Mouse (Mus musculus) lung, postnatal 4 days (tissue): Measurements from ENCODE around the gene Dntt.
A peak's percentile ranks its signal among the peaks of the same experiment; 100 is the strongest.

Experiments
- DNase-seq, 2 experiments: peaks; one replicate each; pipeline ENCODE4 v3.0.0; 2021

Dntt gene

GRCm38 (mm10) chr19:41029219-41029618 is at the start of gene Dntt:
Gene Dntt (plus strand): TSS chr19:41029275.
- DNase-seq, result no peak

- DNase-seq, result no peak
Observed at GRCm38 (mm10) chr19:40980671-40981070, 48.4 kb upstream of the Dntt start.

DNA sequence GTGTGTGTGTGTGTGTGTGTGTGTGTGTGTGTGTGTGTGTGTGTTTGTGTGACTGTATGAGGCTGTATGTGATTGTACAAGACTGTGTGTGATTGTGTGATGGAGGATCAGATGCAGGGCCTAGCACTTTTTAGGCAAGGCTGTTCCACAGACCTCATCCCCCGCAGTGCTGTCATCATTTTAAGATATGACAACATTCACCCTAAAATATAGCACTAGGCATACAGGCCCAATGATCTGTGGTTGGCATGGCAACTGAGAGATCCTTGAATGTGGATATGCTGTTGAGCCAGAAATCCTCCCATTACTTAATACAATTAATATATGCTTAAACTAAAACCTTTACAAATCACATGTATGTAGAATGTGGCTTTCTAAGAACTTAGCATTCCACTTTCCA is 44.5 kb upstream of the Dntt start:
- no peak for DNase-seq

GRCm38 (mm10) chr19:40988856-40989255 is 40.2 kb upstream of the Dntt start:
- no peak for DNase-seq

- no peak for DNase-seq
Observed at GRCm38 (mm10) chr19:40989961-40990600, 39.0 kb upstream of the Dntt start.

- DNase-seq, result no peak
Observed at GRCm38 (mm10) chr19:40990781-40991343, 38.2 kb upstream of the Dntt start.

DNA sequence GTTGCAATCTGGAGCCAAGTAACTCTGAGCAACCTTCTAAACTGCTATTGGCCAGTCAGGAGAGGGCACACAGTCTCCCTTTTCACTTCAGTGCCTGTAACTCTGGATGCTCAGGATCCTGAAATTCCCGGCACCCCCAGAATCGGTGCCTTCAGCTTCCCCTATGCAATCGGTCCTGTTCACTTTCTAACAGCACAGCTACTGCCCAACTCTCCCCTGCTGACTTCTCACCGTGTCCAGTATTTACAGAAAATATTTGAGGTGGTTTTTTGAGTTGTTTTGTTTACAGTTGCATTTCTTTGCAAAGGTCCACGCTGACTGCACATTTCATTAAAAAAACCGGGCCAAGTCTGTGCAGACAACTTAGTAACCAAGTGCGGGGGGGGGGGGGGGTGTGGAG is 37.4 kb upstream of the Dntt start:
- DNase-seq, result no peak

- no peak for DNase-seq
Observed at GRCm38 (mm10) chr19:40992096-40992495, 37.0 kb upstream of the Dntt start.

DNA sequence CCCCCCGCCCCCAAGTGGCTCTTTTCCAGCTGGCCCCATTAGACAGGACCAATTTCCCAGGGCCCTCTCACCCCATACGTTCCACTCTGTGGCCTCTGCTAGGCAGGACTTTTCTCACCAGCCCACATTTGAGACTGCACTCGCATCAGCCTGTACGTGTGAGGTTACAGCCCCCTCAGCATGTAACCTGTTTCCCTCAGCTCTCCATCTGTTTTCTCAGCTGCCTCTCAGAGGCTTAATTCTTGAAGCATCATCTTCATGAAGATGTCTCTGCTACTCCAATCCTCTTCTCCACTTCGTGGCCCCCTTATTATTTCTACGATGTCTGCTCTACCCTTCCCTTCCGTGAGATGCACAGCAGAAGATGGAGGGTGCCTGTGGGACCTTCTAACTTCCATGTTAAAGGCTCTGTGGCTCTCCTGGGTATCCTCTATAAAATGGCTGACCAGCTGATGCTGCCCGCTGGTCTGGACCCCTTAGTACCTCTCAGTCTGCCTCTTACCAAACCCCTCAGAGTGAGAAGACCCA is 36.5 kb upstream of the Dntt start:
- DNase-seq, result no peak

DNA sequence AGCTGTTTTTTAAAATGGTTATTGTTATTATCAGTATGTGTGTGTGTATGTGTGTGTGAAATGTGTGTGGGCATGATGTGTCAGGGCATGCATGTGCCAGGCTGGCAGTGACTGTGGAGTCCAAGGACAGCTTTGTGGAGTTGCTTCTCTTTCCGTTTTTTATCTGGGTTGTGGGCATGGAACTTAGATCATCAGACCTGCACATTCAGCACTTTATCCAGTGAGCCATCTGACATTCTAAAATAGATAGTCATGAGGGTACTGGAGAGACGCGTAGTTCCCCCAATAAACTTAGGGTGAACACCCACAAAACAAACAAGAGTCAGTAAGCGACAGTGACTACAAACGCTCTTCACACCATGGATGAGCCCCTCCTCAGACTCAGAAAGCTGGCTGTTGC is 35.7 kb upstream of the Dntt start:
- DNase-seq, result no peak

DNA sequence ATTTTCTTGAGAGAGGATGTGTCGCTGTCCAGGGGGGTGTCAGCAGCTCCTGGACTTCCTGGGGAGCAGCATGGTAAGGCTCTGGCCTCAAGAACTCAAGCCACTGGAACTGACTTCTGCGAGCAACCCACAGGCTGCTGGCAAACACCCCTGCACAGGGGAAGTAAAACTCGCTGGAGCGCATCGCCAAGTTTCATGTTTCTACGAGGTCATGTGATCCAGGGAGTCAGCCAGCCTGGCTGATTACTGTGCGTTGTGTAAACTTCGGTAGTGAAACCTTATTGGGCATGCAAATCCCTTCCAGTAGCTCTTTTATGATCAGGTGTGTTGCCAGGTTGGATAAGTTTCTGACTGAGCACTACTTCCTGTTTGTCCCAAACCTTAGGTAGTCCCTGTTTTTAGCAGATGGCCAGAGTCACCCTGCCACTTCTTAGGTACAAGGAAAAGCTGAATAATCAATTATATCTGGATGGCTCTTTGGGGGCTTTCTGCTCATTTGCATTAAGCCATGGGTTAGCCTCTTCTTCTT is 35.0 kb upstream of the Dntt start, which contains the start of gene Blnk:
Gene Blnk (minus strand): TSS at position 479 of the 529 bp plus-strand sequence.
- peak; percentile 56 to 69 for DNase-seq

GRCm38 (mm10) chr19:40994911-40995310 is 34.2 kb upstream of the Dntt start:
- DNase-seq, result no peak

DNA sequence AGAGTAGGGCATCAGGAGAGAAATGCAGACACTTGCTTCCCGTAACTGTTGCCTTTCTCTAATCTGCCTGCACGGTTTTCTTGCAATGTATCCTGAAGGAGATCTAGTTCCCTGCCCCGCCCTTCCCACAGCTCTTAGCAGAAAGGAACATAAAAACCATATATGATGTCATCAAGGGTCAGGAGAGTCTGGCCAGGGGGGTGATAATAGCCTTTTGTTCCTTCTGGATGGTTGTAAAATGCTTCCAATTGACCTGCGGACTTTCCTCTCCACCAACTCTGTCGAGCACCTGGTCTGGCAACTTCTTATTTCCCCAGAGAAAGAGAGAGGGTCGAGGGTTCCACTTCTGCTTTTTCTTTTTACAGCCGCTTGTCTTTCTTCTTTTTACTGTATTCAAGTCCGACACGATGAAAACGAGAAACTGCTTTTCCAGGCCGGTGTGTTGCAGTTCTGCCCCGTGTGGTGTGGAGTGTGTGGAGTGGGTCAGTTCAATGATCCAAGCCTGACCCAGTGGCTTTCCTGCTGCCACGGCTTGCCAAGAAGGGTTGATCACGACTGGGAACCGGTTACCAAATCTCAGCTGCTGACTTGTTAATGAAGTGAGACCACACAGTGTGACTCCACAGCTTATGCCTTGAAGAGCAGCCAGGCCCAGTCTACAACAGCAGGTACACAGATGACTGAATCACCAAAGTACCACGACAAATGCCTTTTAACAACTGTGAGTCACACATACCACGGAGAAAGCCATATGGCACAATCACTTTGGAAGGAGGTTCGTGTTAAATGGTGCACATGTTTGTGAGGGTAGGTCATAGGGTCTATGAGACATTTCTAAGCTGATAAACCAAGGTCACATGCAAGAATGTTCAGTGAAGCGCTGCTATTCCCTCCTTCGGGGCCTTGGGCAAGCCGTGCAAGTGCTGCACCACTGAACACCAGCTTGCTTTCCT is 33.4 kb upstream of the Dntt start:
- no peak for DNase-seq

- DNase-seq, result no peak
Observed at GRCm38 (mm10) chr19:40996722-40997121, 32.4 kb upstream of the Dntt start.

GRCm38 (mm10) chr19:40998469-40999170 is 30.5 kb upstream of the Dntt start:
- peak; percentile 27 to 30 for DNase-seq

GRCm38 (mm10) chr19:40999569-40999968 is 29.5 kb upstream of the Dntt start:
- DNase-seq, result no peak

- no peak for DNase-seq
Observed at GRCm38 (mm10) chr19:41003694-41004315, 25.3 kb upstream of the Dntt start.

DNA sequence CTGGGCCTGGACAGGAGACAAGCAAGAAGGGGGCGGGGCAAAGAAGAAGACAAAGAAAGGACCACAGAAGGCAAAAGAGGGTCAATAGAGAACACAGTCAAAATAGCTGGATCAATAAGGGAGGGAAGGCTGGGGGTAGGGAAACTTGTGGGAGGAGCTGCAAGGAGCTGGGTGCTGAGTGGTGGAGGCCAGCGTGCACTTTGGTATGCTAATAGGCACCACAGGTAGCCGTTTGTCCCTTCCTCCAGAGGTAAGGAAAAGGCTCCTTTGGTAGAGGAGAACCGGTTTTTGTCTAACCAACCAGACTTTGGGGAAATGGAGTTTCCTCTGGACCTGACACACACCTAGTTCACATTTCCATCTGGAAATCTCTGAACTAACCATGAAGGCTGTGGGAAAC is 22.5 kb upstream of the Dntt start:
- DNase-seq, result no peak

DNA sequence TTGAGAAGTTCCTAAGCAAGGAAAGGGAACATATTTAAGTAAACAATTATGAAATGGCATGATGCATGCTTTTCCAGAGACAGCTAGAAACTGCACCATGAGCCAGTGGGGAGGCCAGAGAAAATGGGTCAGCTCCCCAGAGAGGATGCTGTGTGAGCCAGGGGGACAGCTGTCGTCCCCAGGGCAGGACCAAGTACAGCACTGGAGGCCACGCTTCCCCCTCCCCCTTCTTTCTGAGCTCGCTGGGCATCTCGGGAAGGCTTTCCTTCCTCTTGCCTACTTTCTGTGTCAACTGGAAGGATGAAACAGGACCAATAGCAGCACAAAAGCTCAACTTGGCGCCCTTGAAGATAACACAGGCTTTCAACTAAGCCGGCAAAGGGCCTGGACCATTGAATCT is 21.7 kb upstream of the Dntt start:
- peak in 1 of 2 experiments; percentile 55 for DNase-seq

DNA sequence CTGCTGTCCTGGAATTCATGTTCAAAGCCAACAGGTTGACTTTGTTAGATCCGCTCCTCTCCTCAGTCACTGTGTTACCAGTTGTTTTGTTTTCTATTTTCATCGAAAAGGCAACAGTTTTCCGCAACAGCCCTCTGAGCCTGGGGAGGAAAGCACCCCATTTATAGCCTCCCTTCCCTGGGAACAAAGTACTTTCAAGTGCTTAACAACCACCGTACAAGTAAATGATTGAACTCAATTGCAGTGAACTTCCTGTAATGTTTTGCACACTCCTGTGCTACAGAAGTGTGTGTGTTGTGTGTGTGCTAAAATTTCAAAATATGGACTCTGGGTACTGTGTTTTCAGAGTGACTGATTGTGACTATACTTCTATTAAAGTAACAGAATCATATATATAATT is 21.3 kb upstream of the Dntt start:
- no peak for DNase-seq

DNA sequence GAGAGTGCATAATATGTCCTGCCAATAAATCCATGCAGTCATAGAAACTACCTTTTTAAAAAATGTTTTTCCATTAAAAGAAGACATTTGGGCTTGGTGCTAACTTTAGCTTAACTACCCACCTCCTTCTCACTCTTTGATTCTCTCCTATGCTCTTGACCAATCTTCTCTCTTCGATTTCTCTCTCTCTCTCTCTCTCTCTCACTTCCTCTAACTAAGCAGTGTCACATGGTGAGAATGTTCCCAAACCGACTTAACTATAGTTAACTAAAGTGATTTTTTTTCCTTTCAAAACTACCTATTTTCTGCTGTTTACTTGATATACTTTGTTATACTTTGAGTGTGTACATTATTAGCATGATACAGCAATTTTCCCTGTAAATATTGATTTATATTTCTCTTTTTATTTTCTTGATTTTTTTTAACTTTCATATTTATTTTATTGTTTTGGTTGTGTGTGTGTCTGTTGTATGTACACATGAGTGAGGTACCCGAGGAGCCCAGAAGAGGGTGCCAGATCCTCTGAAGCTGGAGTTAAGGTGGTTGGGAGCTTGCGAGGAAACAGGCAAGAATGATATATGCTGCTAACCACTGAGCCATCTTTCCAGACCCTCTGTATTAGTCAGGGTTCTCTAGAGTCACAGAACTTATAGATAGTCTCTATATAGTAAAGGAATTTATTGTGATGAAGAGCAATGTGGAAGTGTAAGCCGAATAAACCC is 20.2 kb upstream of the Dntt start:
- no peak for DNase-seq
